Mouse (Mus musculus): ENCODE data around the gene Tarbp2. TPM values are rescaled to one million over a fixed set of nuclear protein-coding genes. Genes with fewer than 3 reads are reported as not detected.

The Tarbp2 gene
- total RNA-seq, 2 experiments from 2014 or later = 45.9 to 53.1 TPM

DNA sequence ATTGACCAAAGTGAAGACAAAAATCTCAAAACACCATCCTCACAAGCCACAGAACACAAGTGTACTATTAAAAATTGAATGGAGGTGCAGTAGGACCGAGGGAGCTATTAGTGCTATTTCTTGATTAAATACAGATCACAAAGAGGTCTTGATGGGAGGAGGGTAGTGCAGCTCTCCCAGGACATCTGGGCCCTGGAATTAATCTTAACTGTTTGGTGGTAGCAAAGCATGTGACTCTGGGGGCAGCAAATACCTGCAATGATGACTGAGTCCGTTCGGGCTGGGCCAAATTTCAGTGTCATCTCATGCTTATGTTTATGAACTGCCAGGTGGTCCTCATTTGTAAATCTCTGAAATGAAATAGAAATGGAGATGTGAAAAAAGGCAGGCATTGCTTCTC is 45.1 kb downstream of the Tarbp2 start:
- DNase-seq = no peak
- intact Hi-C loops (cut with DNase I) = no loop called here

DNA sequence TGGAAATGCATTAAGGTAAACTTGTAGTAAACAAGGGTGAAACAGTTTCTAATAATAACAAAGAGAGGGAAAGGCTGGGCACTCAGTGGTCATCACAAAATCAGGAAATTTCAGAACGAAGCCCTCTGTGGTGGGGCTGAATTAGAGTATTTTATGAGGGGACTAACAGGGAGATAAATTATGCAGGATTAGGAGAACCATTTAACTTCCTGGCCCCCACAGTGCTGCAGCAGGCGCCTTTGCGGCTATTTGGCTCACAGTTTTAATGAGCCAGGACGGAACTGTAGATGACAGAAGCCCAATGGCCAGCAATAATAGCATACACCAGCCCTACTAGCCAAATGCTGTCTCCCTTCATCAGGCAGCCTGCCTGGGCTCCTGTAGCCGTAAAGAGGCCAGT is 45.7 kb downstream of the Tarbp2 start:
- intact Hi-C loops (cut with DNase I) = no loop called here
- no peak for DNase-seq

DNA sequence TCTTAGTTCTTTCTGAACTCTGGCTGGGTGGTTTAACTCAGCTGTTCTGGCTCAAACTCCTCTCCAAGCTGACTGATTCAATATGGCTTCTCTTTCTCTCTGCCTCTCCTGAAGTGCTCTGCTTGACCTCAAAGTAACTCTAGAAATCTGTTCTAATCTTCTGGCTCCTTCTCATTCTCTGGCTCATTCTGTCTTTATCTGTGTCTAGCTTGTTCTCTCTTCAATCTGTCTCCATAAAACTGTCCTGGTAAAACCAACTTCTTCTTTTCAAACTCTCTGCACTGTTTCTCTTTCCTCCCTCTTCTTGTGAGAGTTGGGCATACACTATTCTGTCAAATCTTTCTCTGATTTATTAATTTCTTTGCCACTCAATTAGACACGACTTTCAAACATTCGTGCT is 49.9 kb downstream of the Tarbp2 start:
- DNase-seq = no peak
- intact Hi-C loops (cut with DNase I) = loop anchor here (5.0 kb wide), 1 partner anchor 54 kb away; no protein-coding TSS in a partner anchor

DNA sequence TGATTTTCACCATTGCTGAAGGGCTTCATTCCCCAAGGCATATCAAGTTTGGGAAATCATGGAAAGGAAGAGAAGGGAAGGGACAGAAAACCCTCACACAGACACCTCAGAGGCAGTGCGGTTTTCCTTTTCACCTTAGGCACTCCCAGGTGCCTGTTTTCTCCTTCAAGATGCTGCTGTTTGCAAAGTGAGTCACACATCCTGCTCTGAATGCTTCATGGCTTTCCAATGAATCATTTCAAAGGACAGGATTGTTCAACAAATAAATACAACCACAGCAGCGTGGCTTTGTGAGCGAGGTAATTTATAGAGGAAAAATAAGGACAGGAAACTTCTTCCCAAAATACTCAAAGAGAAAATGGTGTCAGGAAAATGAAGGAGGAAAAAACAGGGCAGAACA is 54.1 kb downstream of the Tarbp2 start:
- intact Hi-C loops (cut with DNase I) = no loop called here
- DNase-seq = no peak

Other genes with a start within 250 kb of the Tarbp2 start
- not detected for gene Gm9918, start 247.6 kb upstream of the Tarbp2 start, total RNA-seq (2021)
- 10 to 100 TPM; 20.6 to 23.8 TPM for gene Mfsd5, start 238.7 kb upstream of the Tarbp2 start, total RNA-seq (2021)
- gene Espl1, start 221.9 kb upstream of the Tarbp2 start, total RNA-seq (2021) = 10 to 100 TPM in 1 of 2 experiments, 1 to 10 TPM in 1; 7.5 to 10.7 TPM
- gene Pfdn5, start 192.1 kb upstream of the Tarbp2 start, total RNA-seq (2021) = 100 to 1,000 TPM; 336 to 346 TPM
- 10 to 100 TPM; 28.3 to 31.5 TPM for gene Myg1, start 186.5 kb upstream of the Tarbp2 start, total RNA-seq (2021)
- gene Aaas, start 167.4 kb upstream of the Tarbp2 start, total RNA-seq (2021) = 10 to 100 TPM; 16.2 to 16.4 TPM
- not detected for gene Sp7, start 151.0 kb upstream of the Tarbp2 start, total RNA-seq (2021)
- 10 to 100 TPM; 57.7 to 68.4 TPM for gene Sp1, start 112.0 kb upstream of the Tarbp2 start, total RNA-seq (2021)
- 1 to 10 TPM in 1 of 2 experiments, under 1 TPM in 1; 0.67 to 1.4 TPM for gene Amhr2, start 72.8 kb upstream of the Tarbp2 start, total RNA-seq (2021)
- 10 to 100 TPM; 23.3 to 27.3 TPM for gene Prr13, start 59.2 kb upstream of the Tarbp2 start, total RNA-seq (2021)
- gene Pcbp2, start 47.7 kb upstream of the Tarbp2 start, total RNA-seq (2021) = 100 to 1,000 TPM; 547 to 592 TPM
- 1 to 10 TPM in 1 of 2 experiments, not detected in 1; 3.6 TPM for gene Gm10337, start 14.5 kb upstream of the Tarbp2 start, total RNA-seq (2021)
- 1 to 10 TPM; 5.1 to 5.2 TPM for gene Map3k12, start 1.1 kb upstream of the Tarbp2 start, total RNA-seq (2021)
- gene Npff, start 6.8 kb downstream of the Tarbp2 start, total RNA-seq (2021) = 1 to 10 TPM; 1.4 to 3.8 TPM
- gene Gm28047, start 106.9 kb downstream of the Tarbp2 start, total RNA-seq (2021) = 1 to 10 TPM in 1 of 2 experiments, not detected in 1; 1.2 TPM
- 10 to 100 TPM; 71.3 to 79.2 TPM for gene Atf7, start 107.3 kb downstream of the Tarbp2 start, total RNA-seq (2021)
- 10 to 100 TPM; 31.1 to 47.4 TPM for gene Atp5g2, start 154.2 kb downstream of the Tarbp2 start, total RNA-seq (2021)
- 100 to 1,000 TPM in 1 of 2 experiments, 10 to 100 TPM in 1; 90.9 to 100 TPM for gene Calcoco1, start 204.0 kb downstream of the Tarbp2 start, total RNA-seq (2021)

Data from heart, postnatal 10 days (tissue).